Mouse (Mus musculus): ENCODE results near the gene Olfr972.
"Not testable (repeated sequence)": the region's sequence is repeated elsewhere in the genome, so short reads cannot be mapped to it uniquely, and the experiment has no call there.

DNA sequence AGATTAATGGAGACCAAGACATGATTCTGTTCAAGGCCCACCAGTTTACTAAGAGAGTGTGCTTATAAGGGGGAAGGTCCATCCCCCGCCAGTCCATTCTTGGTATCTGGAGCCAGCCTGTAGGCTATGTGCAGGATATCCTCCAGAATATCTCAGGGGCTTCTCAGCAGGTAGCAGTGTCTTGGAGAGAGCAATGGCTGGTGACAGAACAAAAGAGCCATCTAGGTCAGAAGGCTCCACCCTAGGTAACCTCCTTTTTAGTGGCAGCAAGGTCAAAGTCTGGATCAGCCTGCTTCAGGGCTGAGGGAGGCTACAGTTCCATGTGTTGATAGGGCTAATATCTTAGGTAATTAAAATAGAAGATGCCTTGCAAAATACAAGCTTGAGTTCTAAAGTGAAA is 5.8 kb downstream of the Olfr972 start:
- not testable (repeated sequence) for TF ChIP-seq GATA1 (IDR thresholded peaks at IDR 0.05; ENCODE audit: borderline replicate concordance, low read length); FLI1 (IDR thresholded peaks at IDR 0.05; ENCODE audit: low read length)

Measured in megakaryocyte, embryonic 14.5 days (primary cell).